8 mouse cellular contexts compared by ENCODE assay signal in genomic region chr4:63558407-63559081, GRCm38 (mm10). TPM values are rescaled to one million over a fixed set of nuclear protein-coding genes. Genes with fewer than 3 reads are reported as not detected.
A peak's percentile ranks its signal among the peaks of the same experiment; 100 is the strongest.
DNase-seq lines count a peak whose midpoint lies in the region; ATAC-seq and TF ChIP-seq lines count a peak whose summit lies in the region.

TSS of gene Tmem268 (plus strand) at chr4:63558781.

- no peak for TF ChIP-seq CTCF in cerebellum, adult 2 months (IDR thresholded peaks at IDR 0.05; ENCODE audit: borderline replicate concordance, insufficient read depth, low read depth, low read length)
- peak; percentile 46 for TF ChIP-seq CTCF in forebrain, postnatal 0 days (IDR thresholded peaks at IDR 0.05; ENCODE audit: low read depth)
- peak; percentile 63 for TF ChIP-seq CTCF in layer of hippocampus, adult 2 months (conservative IDR thresholded peaks at IDR 0.05)

- under 1% methylated on average over 81 of the region's 81 CpGs for WGBS in cerebellum, adult 2 months
- 3% methylated on average over 61 of the region's 81 CpGs for WGBS in forebrain, postnatal 0 days

- peaks cover 11% of the 10 kb centered on the region for H3K4me1 ChIP-seq in cerebellum, adult 2 months (ENCODE audit: control insufficient read depth, insufficient read depth, low read length)
- H3K4me1 ChIP-seq in forebrain, postnatal 0 days (ENCODE audit: insufficient read depth): no peaks in the 10 kb centered on the region

- H3K4me3 ChIP-seq in cerebellum, adult 2 months (replicated peaks; ENCODE audit: insufficient read depth, low read depth, low read length): peak within 1 kb of the TSS; percentile 66
- peak within 1 kb of the TSS; percentile 66 for H3K4me3 ChIP-seq in forebrain, postnatal 0 days (ENCODE audit: low read depth, low read length)
- H3K4me3 ChIP-seq in layer of hippocampus, adult 2 months: peak within 1 kb of the TSS; percentile 84

- peak; percentile 70 for DNase-seq in MN1 (ENCODE audit: low spot score)
- DNase-seq in cerebellum, adult 2 months: peak; percentile 83 to 86
- DNase-seq in forebrain, postnatal 0 days: peak; percentile 81
- peak; percentile 78 to 89 for DNase-seq in heart, postnatal 36 days
- DNase-seq in layer of hippocampus, adult 2 months (ENCODE audit: low spot score in 2 of 2): peak in 1 of 2 experiments; percentile 58
- peak; percentile 80 for DNase-seq in lung, postnatal 10 days
- peak; percentile 60 for DNase-seq in ovary, postnatal 10 days (ENCODE audit: low spot score)
- peak; percentile 68 to 77 for DNase-seq in thymus, postnatal 10 days (ENCODE audit: low spot score in 2 of 2)

- H3K4me2 ChIP-seq in forebrain, postnatal 0 days (ENCODE audit: low read depth): peak within 1 kb of the TSS; percentile 70

- H3K27ac ChIP-seq in cerebellum, adult 2 months (ENCODE audit: insufficient read depth, low read length): peak within 1 kb of the TSS; percentile 62; the same call in 1 of the 2 replicates
- H3K27ac ChIP-seq in forebrain, postnatal 0 days (ENCODE audit: low read depth, low read length): 0 out of 2 replicates have a peak within 1 kb of the TSS, but pooled peaks have one; percentile 22
- peak within 1 kb of the TSS; percentile 86 for H3K27ac ChIP-seq in layer of hippocampus, adult 2 months

- H3K27me3 ChIP-seq in cerebellum, adult 2 months (ENCODE audit: control insufficient read depth, insufficient read depth, low read length): no peaks in the 10 kb centered on the region
- H3K27me3 ChIP-seq in forebrain, postnatal 0 days (ENCODE audit: insufficient read depth, low read length): no peaks in the 10 kb centered on the region; the same call in 1 of the 2 replicates

- H3K36me3 ChIP-seq in forebrain, postnatal 0 days (ENCODE audit: insufficient read depth): 0 out of 2 replicates have a peak, but pooled peaks cover 3% of the 10 kb centered on the region

- intact Hi-C loops in heart, postnatal 36 days (cut with DNase I): loop anchor here (5.0 kb wide), 2 partner anchors 51 to 146 kb away; no protein-coding TSS in a partner anchor

- peak; percentile 70 for TF ChIP-seq POLR2A in cerebellum, adult 2 months (IDR thresholded peaks at IDR 0.05; ENCODE audit: borderline replicate concordance, insufficient read depth, low read length)

- H3K9me3 ChIP-seq in forebrain, postnatal 0 days (ENCODE audit: low read length): no peaks in the 10 kb centered on the region

- H3K9ac ChIP-seq in forebrain, postnatal 0 days: peak within 1 kb of the TSS; percentile 68

- ATAC-seq in forebrain, postnatal 0 days: peak; percentile 92

RNA-seq across cellular contexts. Expression of gene Tmem268, which starts in this region (rescaled TPM):
- 11.8 and 12.3 TPM in 2 replicates for polyA plus RNA-seq in cerebellum, adult 2 months (2012; rRNA removed)
- total RNA-seq in forebrain, postnatal 0 days (2014; rRNA removed): 4.5 and 5.9 TPM in 2 replicates
- 4.2 and 5.5 TPM in 2 replicates for polyA plus RNA-seq in forebrain, postnatal 0 days (2015; fragmentation: Nextera tagmentation; extraction: Ambion mirVana)
- 10 to 100 TPM in 1 of 2 experiments, 1 to 10 TPM in 1; 8.4 to 12.2 TPM for total RNA-seq in heart, postnatal 36 days (2021)
- total RNA-seq in layer of hippocampus, adult 2 months (2021): 1 to 10 TPM; 5.8 to 8.3 TPM

Comparison
In these comparisons a context has a peak if more than half of its experiments do, and no peak if none do; other contexts are left out.
1. H3K27ac ChIP-seq: peak in every context shown above with its lines; median percentile 86 in layer of hippocampus, adult 2 months; 62 in cerebellum, adult 2 months; 22 in forebrain, postnatal 0 days.